Mouse (Mus musculus) limb, embryonic 11.5 days (tissue): ENCODE results near the gene Ihh. TPM values are rescaled to one million over a fixed set of nuclear protein-coding genes. Genes with fewer than 3 reads are reported as not detected.

Source experiments
- ATAC-seq: fragments of 200-750 bp; cut with Nextera tagmentation; 2 replicates; pipeline ENCODE4 v1.8.0; 2017; ENCODE audit warnings: low read depth; ENCODE audit not compliant: insufficient number of reproducible peaks, low FRiP score, low TSS enrichment
- DNase-seq: peaks from one replicate; pipeline ENCODE4 v3.0.0-alpha.2; 2015; ENCODE audit warnings: low spot score
- H3K27ac ChIP-seq: fragments of 300-500 bp; sonication (generic); replicated peaks from 2 replicates; pipeline ENCODE4 v1.5.1; 2014; ENCODE audit warnings: low read depth, mild to moderate bottlenecking, low read length
- H3K27me3 ChIP-seq: fragments of 300-500 bp; sonication (generic); 2 replicates; pipeline ENCODE4 v1.6.1; 2014; ENCODE audit warnings: mild to moderate bottlenecking, low read length, mixed read lengths; ENCODE audit not compliant: control insufficient read depth, insufficient read depth
- H3K36me3 ChIP-seq: fragments of 300-500 bp; sonication (generic); 2 replicates; pipeline ENCODE4 v1.6.1; 2014; ENCODE audit warnings: mild to moderate bottlenecking, low read length, moderate library complexity, mixed read lengths; ENCODE audit not compliant: control insufficient read depth, insufficient read depth
- H3K4me1 ChIP-seq: fragments of 300-500 bp; sonication (generic); 2 replicates; pipeline ENCODE4 v1.6.1; 2014; ENCODE audit warnings: low read length, mixed read lengths; ENCODE audit not compliant: control insufficient read depth, insufficient read depth
- H3K4me2 ChIP-seq: fragments of 300-500 bp; sonication (generic); 2 replicates; pipeline ENCODE4 v1.6.1; 2014; ENCODE audit warnings: low read depth, mild to moderate bottlenecking, moderate library complexity; ENCODE audit not compliant: severe bottlenecking
- H3K4me3 ChIP-seq: fragments of 300-500 bp; sonication (generic); 2 replicates; pipeline ENCODE4 v1.5.1; 2014; ENCODE audit warnings: low read depth, low read length
- H3K9ac ChIP-seq: fragments of 300-500 bp; sonication (generic); 2 replicates; pipeline ENCODE4 v1.6.1; 2014; ENCODE audit warnings: mild to moderate bottlenecking, low read length
- H3K9me3 ChIP-seq: fragments of 300-500 bp; sonication (generic); 2 replicates; pipeline ENCODE4 v1.6.1; 2016; ENCODE audit warnings: low read length; ENCODE audit not compliant: control insufficient read depth
- WGBS: fragments of 180-500 bp; shearing (Covaris S2); extraction: QIAGEN DNeasy Blood & Tissue Kit; methylation state at CpG from one replicate; pipeline ENCODE4 v1.1.7; 2014; 5-methylcytosine and 5-hydroxymethylcytosine counted together
- polyA plus RNA-seq: library from polyadenylated mRNA; unstranded; fragments of >200 nt; fragmentation: Nextera tagmentation; extraction: Ambion mirVana; gene quantifications from 2 replicates; pipeline ENCODE4 v1.2.1, GENCODE M21; 2014

Gene Ihh
- polyA plus RNA-seq, 1 experiment from 2014 or later: 0.27 TPM

DNA sequence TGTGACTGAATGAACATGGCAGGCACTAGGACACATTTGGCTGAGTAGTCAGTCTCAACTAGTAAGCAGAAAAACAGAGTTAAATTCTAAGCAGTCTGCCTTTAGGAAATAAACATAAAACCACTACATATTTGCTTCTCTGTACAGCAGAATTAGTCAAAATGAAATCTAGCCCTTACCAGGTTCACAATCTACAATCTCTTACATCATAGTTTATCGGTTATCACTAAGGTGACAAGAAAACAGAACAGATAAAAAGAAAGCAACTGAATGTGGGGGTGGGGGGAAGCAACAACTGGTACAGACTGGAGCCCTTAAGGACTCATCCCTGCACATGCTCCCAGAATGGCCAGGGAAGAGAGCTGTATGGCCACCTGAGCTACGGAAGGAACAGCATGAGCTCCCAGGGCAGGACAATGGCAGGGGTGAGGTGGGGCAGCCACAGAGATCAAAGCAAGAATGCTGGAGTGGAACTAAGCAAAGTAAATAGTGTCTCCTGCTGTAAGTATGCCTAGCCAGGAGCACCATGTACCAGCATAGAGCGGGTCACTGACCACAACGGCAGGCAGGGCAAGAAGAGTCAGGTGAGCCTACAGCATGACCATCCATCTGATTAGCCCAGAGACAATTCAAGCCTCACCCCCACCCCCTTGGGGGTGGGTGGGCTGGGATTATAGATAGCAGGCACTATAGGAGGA, 20.0 kb upstream of the Ihh start:
- ATAC-seq (no peak), DNase-seq (no peak)
- WGBS: 52% methylated on average over 4 of the region's 4 CpGs
- no peaks in the 10 kb centered on the region for H3K9me3 ChIP-seq
- no peaks in the 10 kb centered on the region for H3K4me1 ChIP-seq
- H3K27ac ChIP-seq: no peak overlapping the region
- H3K9ac ChIP-seq: no peak overlapping the region
- H3K36me3 ChIP-seq: no peaks in the 10 kb centered on the region
- H3K4me3 ChIP-seq: no peak overlapping the region
- H3K4me2 ChIP-seq: no peak overlapping the region
- no peaks in the 10 kb centered on the region for H3K27me3 ChIP-seq

- 71% methylated on average over 8 of the region's 8 CpGs for WGBS
- DNase-seq (no peak), ATAC-seq (no peak)
- Histone ChIP-seq H3K9me3 (no peaks in the 10 kb centered on the region), H3K27me3 (no peaks in the 10 kb centered on the region), H3K36me3 (no peaks in the 10 kb centered on the region), H3K4me2 (no peak overlapping the region), H3K27ac (no peak overlapping the region), H3K4me1 (peaks cover 8% of the 10 kb centered on the region; the same call in 1 of the 2 replicates), H3K4me3 (no peak overlapping the region), H3K9ac (no peak overlapping the region)
These were observed 16.6 kb upstream of the Ihh start for GRCm38 (mm10) chr1:74967962-74968580.

- Histone ChIP-seq H3K4me1 (peaks cover 8% of the 10 kb centered on the region; the same call in 1 of the 2 replicates), H3K36me3 (no peaks in the 10 kb centered on the region), H3K9me3 (no peaks in the 10 kb centered on the region), H3K27me3 (no peaks in the 10 kb centered on the region), H3K27ac (peak overlapping the region; percentile 10; the same call in 1 of the 2 replicates), H3K4me3 (peak overlapping the region; percentile 10; the same call in 1 of the 2 replicates), H3K9ac (peak overlapping the region; percentile 40; the same call in 1 of the 2 replicates), H3K4me2 (peak overlapping the region; percentile 49)
- ATAC-seq: peak; percentile 85
- peak; percentile 91 for DNase-seq
- 7% methylated on average over 16 of the region's 16 CpGs for WGBS
These were observed 13.2 kb upstream of the Ihh start for GRCm38 (mm10) chr1:74964494-74965215.

DNA sequence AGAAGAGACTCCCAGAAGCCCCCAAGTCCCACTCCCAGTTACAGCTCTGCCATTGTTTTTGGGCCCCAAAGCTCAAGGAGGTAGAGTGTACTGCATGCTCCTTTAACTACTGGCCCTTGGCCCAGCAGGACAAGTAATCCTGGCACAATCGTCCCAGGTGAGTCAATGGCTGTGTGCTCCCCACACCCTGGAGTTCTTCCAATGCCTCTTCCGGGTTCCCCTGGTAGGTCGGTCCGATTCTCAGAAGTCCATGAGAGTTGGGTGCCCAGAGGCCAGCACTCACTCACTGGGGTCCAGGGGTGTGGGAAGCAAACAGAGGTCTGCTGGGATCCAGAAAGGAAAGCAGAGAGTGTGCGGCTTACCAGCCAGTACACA, 11.4 kb upstream of the Ihh start:
- Histone ChIP-seq H3K4me2 (no peak overlapping the region), H3K36me3 (no peaks in the 10 kb centered on the region), H3K27ac (no peak overlapping the region), H3K4me1 (peaks cover 8% of the 10 kb centered on the region; the same call in 1 of the 2 replicates), H3K9me3 (no peaks in the 10 kb centered on the region), H3K27me3 (no peaks in the 10 kb centered on the region), H3K4me3 (no peak overlapping the region), H3K9ac (no peak overlapping the region)
- ATAC-seq: no peak
- 87% methylated on average over 5 of the region's 5 CpGs for WGBS
- no peak for DNase-seq

DNA sequence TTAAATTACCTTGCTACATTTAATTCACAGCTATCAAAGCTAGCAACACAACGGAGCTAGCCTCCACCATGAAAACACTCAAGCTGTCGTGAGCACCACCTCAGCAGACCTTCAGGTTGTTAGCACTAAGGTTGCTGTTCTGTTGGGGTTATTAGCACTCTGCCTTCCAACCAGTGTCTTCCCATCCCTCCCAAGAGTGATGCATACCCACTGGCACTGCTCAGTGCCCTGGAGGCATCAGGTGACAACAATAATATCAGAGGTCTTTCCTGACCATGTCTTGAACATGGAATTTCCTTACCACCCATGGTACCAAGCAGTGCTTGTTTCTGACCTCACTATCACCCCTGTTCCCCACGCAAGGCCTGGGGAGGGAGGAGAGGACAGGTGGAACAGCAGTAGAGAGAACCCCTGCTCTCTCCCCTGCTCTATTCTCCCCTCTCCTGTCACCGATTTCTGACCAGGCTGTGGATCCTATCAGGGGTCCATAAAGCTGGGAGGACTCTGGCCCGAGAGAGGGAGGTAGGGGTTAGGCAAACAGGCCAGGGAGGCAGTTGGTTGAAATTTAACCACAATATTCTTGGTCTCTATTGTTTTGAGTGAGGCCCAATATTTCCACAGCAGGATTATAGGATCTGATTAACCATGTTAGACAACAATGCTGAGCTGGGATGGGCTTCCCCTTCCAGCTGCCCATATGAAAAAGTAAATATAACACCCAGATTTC, 10.8 kb upstream of the Ihh start:
- H3K36me3 ChIP-seq: no peaks in the 10 kb centered on the region
- H3K4me3 ChIP-seq: no peak overlapping the region
- no peak overlapping the region for H3K27ac ChIP-seq
- H3K9me3 ChIP-seq: no peaks in the 10 kb centered on the region
- no peak overlapping the region for H3K9ac ChIP-seq
- ATAC-seq (no peak), DNase-seq (no peak)
- peaks cover 8% of the 10 kb centered on the region; the same call in 1 of the 2 replicates for H3K4me1 ChIP-seq
- H3K4me2 ChIP-seq: no peak overlapping the region
- WGBS: 77% methylated on average over 5 of the region's 5 CpGs
- no peaks in the 10 kb centered on the region for H3K27me3 ChIP-seq

- H3K27me3 ChIP-seq: no peaks in the 10 kb centered on the region
- 87% methylated on average over 7 of the region's 7 CpGs for WGBS
- H3K27ac ChIP-seq: no peak overlapping the region
- ATAC-seq: no peak
- H3K4me3 ChIP-seq: no peak overlapping the region
- H3K36me3 ChIP-seq: no peaks in the 10 kb centered on the region
- peaks cover 8% of the 10 kb centered on the region; the same call in 1 of the 2 replicates for H3K4me1 ChIP-seq
- no peak overlapping the region for H3K4me2 ChIP-seq
- no peak overlapping the region for H3K9ac ChIP-seq
- no peak for DNase-seq
- no peaks in the 10 kb centered on the region for H3K9me3 ChIP-seq
These were observed 10.2 kb upstream of the Ihh start for GRCm38 (mm10) chr1:74961722-74962121.

- Histone ChIP-seq H3K27ac (no peak overlapping the region), H3K9ac (no peak overlapping the region), H3K27me3 (peaks cover 5% of the 10 kb centered on the region), H3K4me2 (no peak overlapping the region), H3K4me3 (no peak overlapping the region), H3K4me1 (peaks cover 5% of the 10 kb centered on the region; the same call in 1 of the 2 replicates), H3K9me3 (no peaks in the 10 kb centered on the region), H3K36me3 (no peaks in the 10 kb centered on the region)
- no peak for DNase-seq
- no peak for ATAC-seq
- WGBS: 84% methylated on average over 7 of the region's 7 CpGs
These were observed 8.6 kb upstream of the Ihh start for GRCm38 (mm10) chr1:74960059-74960458.
